Mouse (Mus musculus) hindbrain, embryonic 15.5 days (tissue): ENCODE data around the gene Lkaaear1. TPM values are rescaled to one million over a fixed set of nuclear protein-coding genes. Genes with fewer than 3 reads are reported as not detected.

ENCODE experiments used
- ATAC-seq: fragments of 200-750 bp; cut with Nextera tagmentation; 2 replicates; pipeline ENCODE4 v1.8.0; 2017; ENCODE audit warnings: low read depth, moderate number of reproducible peaks, moderate TSS enrichment; ENCODE audit not compliant: low FRiP score
- H3K27ac ChIP-seq: fragments of 300-500 bp; sonication (generic); replicated peaks from 2 replicates; pipeline ENCODE4 v1.5.1; 2015; ENCODE audit warnings: mild to moderate bottlenecking, inconsistent platforms
- H3K27me3 ChIP-seq: fragments of 300-500 bp; sonication (generic); 2 replicates; pipeline ENCODE4 v1.6.1; 2015; ENCODE audit warnings: control low read depth, inconsistent platforms
- H3K36me3 ChIP-seq: fragments of 300-500 bp; sonication (generic); 2 replicates; pipeline ENCODE4 v1.6.1; 2015; ENCODE audit warnings: control low read depth, inconsistent platforms
- H3K4me1 ChIP-seq: fragments of 300-500 bp; sonication (generic); replicated peaks from 2 replicates; pipeline ENCODE4 v1.6.1; 2015; ENCODE audit warnings: control low read depth, inconsistent platforms
- H3K4me2 ChIP-seq: fragments of 300-500 bp; sonication (generic); 2 replicates; pipeline ENCODE4 v1.6.1; 2015; ENCODE audit warnings: moderate library complexity, mild to moderate bottlenecking, inconsistent platforms
- H3K4me3 ChIP-seq: fragments of 300-500 bp; sonication (generic); 2 replicates; pipeline ENCODE4 v1.5.1; 2015; ENCODE audit warnings: mild to moderate bottlenecking, inconsistent platforms
- H3K9ac ChIP-seq: fragments of 300-500 bp; sonication (generic); 2 replicates; pipeline ENCODE4 v1.6.1; 2015; ENCODE audit warnings: inconsistent platforms
- H3K9me3 ChIP-seq: fragments of 300-500 bp; sonication (generic); 2 replicates; pipeline ENCODE4 v1.6.1; 2016; ENCODE audit warnings: control low read depth, inconsistent platforms
- WGBS: fragments of 180-500 bp; shearing (Covaris S2); methylation state at CpG from one replicate; pipeline ENCODE4 v1.1.7; 2015; 5-methylcytosine and 5-hydroxymethylcytosine counted together
- polyA plus RNA-seq: library from polyadenylated mRNA; unstranded; fragments of >200 nt; fragmentation: Nextera tagmentation; extraction: Ambion mirVana; gene quantifications from 2 replicates; pipeline ENCODE4 v1.2.1, GENCODE M21; 2015

The Lkaaear1 gene
- polyA plus RNA-seq, 1 experiment from 2014 or later = not detected

- 69% methylated on average over 1 of the region's 1 CpGs for WGBS
- ATAC-seq = no peak
- no peak overlapping the region for H3K27ac ChIP-seq
These were observed 2.5 kb downstream of the Lkaaear1 start for GRCm38 (mm10) chr2:181695776-181696175.

GRCm38 (mm10) chr2:181694581-181694980 lies 3.7 kb downstream of the Lkaaear1 start:
- 86% methylated on average over 3 of the region's 3 CpGs for WGBS
- H3K9ac ChIP-seq = no peak overlapping the region
- H3K27ac ChIP-seq = no peak overlapping the region
- H3K4me2 ChIP-seq = peak overlapping the region; percentile 84
- H3K36me3 ChIP-seq = no peaks in the 10 kb centered on the region
- peaks cover 31% of the 10 kb centered on the region for H3K4me1 ChIP-seq
- H3K27me3 ChIP-seq = no peaks in the 10 kb centered on the region
- H3K9me3 ChIP-seq = no peaks in the 10 kb centered on the region
- H3K4me3 ChIP-seq = 0 out of 2 replicates have a peak overlapping the region, but pooled peaks have one; percentile 68
- ATAC-seq = no peak

More at GRCm38 (mm10) chr2:181695776-181696175, 2.5 kb downstream of the Lkaaear1 start:
- Histone ChIP-seq H3K4me2 (no peak overlapping the region), H3K9me3 (no peaks in the 10 kb centered on the region), H3K36me3 (no peaks in the 10 kb centered on the region), H3K9ac (no peak overlapping the region), H3K4me1 (peaks cover 31% of the 10 kb centered on the region), H3K4me3 (no peak overlapping the region), H3K27me3 (no peaks in the 10 kb centered on the region)

- Histone ChIP-seq H3K9me3 (no peaks in the 10 kb centered on the region), H3K4me2 (peak within 1 kb of the TSS; percentile 84), H3K36me3 (0 out of 2 replicates have a peak, but pooled peaks cover 2% of the 10 kb centered on the region), H3K9ac (peak within 1 kb of the TSS; percentile 81), H3K4me1 (peaks cover 31% of the 10 kb centered on the region), H3K4me3 (peak within 1 kb of the TSS; percentile 68), H3K27ac (peak within 1 kb of the TSS; percentile 70), H3K27me3 (no peaks in the 10 kb centered on the region)
- peak; percentile 85 for ATAC-seq
- 1% methylated on average over 71 of the region's 75 CpGs for WGBS
These were observed 4.6 kb downstream of the Lkaaear1 start, which contains the start of gene Rgs19 for GRCm38 (mm10) chr2:181693339-181694280. Rgs19 (minus strand) TSS chr2:181693977.

GRCm38 (mm10) chr2:181692304-181692703 lies 5.9 kb downstream of the Lkaaear1 start:
- ATAC-seq = no peak
- 98% methylated on average over 3 of the region's 3 CpGs for WGBS

GRCm38 (mm10) chr2:181691571-181691970 lies 6.7 kb downstream of the Lkaaear1 start:
- H3K27me3 ChIP-seq = no peaks in the 10 kb centered on the region
- no peak overlapping the region for H3K9ac ChIP-seq
- peaks cover 13% of the 10 kb centered on the region; the same call in 1 of the 2 replicates for H3K36me3 ChIP-seq
- WGBS = 92% methylated on average over 4 of the region's 4 CpGs
- ATAC-seq = no peak
- no peaks in the 10 kb centered on the region for H3K9me3 ChIP-seq
- no peak overlapping the region for H3K27ac ChIP-seq
- peaks cover 31% of the 10 kb centered on the region for H3K4me1 ChIP-seq
- no peak overlapping the region for H3K4me2 ChIP-seq
- H3K4me3 ChIP-seq = no peak overlapping the region

More at GRCm38 (mm10) chr2:181692304-181692703, 5.9 kb downstream of the Lkaaear1 start:
- Histone ChIP-seq H3K4me2 (peak overlapping the region; percentile 84), H3K27ac (no peak overlapping the region), H3K4me3 (peak overlapping the region; percentile 68), H3K27me3 (no peaks in the 10 kb centered on the region), H3K4me1 (peaks cover 31% of the 10 kb centered on the region), H3K9ac (peak overlapping the region; percentile 81; the same call in 1 of the 2 replicates), H3K9me3 (no peaks in the 10 kb centered on the region), H3K36me3 (peaks cover 9% of the 10 kb centered on the region; the same call in 1 of the 2 replicates)

GRCm38 (mm10) chr2:181691083-181691482 lies 7.2 kb downstream of the Lkaaear1 start:
- Histone ChIP-seq H3K27me3 (no peaks in the 10 kb centered on the region), H3K27ac (no peak overlapping the region), H3K4me1 (peaks cover 31% of the 10 kb centered on the region), H3K4me3 (no peak overlapping the region), H3K4me2 (no peak overlapping the region), H3K9me3 (no peaks in the 10 kb centered on the region), H3K9ac (no peak overlapping the region), H3K36me3 (peaks cover 14% of the 10 kb centered on the region; the same call in 1 of the 2 replicates)
- WGBS = 93% methylated on average over 6 of the region's 6 CpGs
- no peak for ATAC-seq

- H3K27ac ChIP-seq = no peak overlapping the region
These were observed 8.6 kb downstream of the Lkaaear1 start for GRCm38 (mm10) chr2:181689466-181690160.

GRCm38 (mm10) chr2:181687586-181687985 lies 10.7 kb downstream of the Lkaaear1 start:
- ATAC-seq = no peak
- no peak overlapping the region for H3K27ac ChIP-seq
- H3K4me2 ChIP-seq = no peak overlapping the region
- peaks cover 15% of the 10 kb centered on the region for H3K4me1 ChIP-seq
- H3K27me3 ChIP-seq = no peaks in the 10 kb centered on the region
- H3K36me3 ChIP-seq = peaks cover 24% of the 10 kb centered on the region; the same call in 1 of the 2 replicates
- H3K9me3 ChIP-seq = no peaks in the 10 kb centered on the region
- H3K9ac ChIP-seq = no peak overlapping the region
- H3K4me3 ChIP-seq = no peak overlapping the region
- 96% methylated on average over 8 of the region's 8 CpGs for WGBS

More at GRCm38 (mm10) chr2:181689466-181690160, 8.6 kb downstream of the Lkaaear1 start:
- Histone ChIP-seq H3K4me3 (no peak overlapping the region), H3K4me1 (peaks cover 30% of the 10 kb centered on the region), H3K36me3 (peaks cover 24% of the 10 kb centered on the region; the same call in 1 of the 2 replicates), H3K9ac (no peak overlapping the region), H3K4me2 (no peak overlapping the region), H3K27me3 (no peaks in the 10 kb centered on the region), H3K9me3 (no peaks in the 10 kb centered on the region)
- no peak for ATAC-seq
- 93% methylated on average over 10 of the region's 10 CpGs for WGBS

GRCm38 (mm10) chr2:181685686-181686085 lies 12.6 kb downstream of the Lkaaear1 start:
- no peak overlapping the region for H3K9ac ChIP-seq
- no peak overlapping the region for H3K4me2 ChIP-seq
- H3K4me3 ChIP-seq = no peak overlapping the region
- peaks cover 8% of the 10 kb centered on the region for H3K4me1 ChIP-seq
- ATAC-seq = no peak
- H3K36me3 ChIP-seq = peaks cover 24% of the 10 kb centered on the region; the same call in 1 of the 2 replicates
- WGBS = 95% methylated on average over 4 of the region's 4 CpGs
- H3K9me3 ChIP-seq = no peaks in the 10 kb centered on the region
- no peak overlapping the region for H3K27ac ChIP-seq
- no peaks in the 10 kb centered on the region for H3K27me3 ChIP-seq

GRCm38 (mm10) chr2:181684713-181685112 lies 13.5 kb downstream of the Lkaaear1 start:
- H3K9me3 ChIP-seq = no peaks in the 10 kb centered on the region
- no peak overlapping the region for H3K9ac ChIP-seq
- H3K4me1 ChIP-seq = peaks cover 12% of the 10 kb centered on the region
- no peak overlapping the region for H3K4me2 ChIP-seq
- no peak overlapping the region for H3K4me3 ChIP-seq
- ATAC-seq = no peak
- H3K27me3 ChIP-seq = no peaks in the 10 kb centered on the region
- peaks cover 24% of the 10 kb centered on the region; the same call in 1 of the 2 replicates for H3K36me3 ChIP-seq
- WGBS = 93% methylated on average over 1 of the region's 1 CpGs
- no peak overlapping the region for H3K27ac ChIP-seq

- 59% methylated on average over 4 of the region's 4 CpGs for WGBS
- no peaks in the 10 kb centered on the region for H3K27me3 ChIP-seq
- no peak overlapping the region for H3K4me3 ChIP-seq
- no peak overlapping the region for H3K9ac ChIP-seq
- H3K36me3 ChIP-seq = peaks cover 21% of the 10 kb centered on the region; the same call in 1 of the 2 replicates
- no peak overlapping the region for H3K27ac ChIP-seq
- no peaks in the 10 kb centered on the region for H3K9me3 ChIP-seq
- ATAC-seq = no peak
- no peak overlapping the region for H3K4me2 ChIP-seq
- H3K4me1 ChIP-seq = peaks cover 18% of the 10 kb centered on the region
These were observed 14.9 kb downstream of the Lkaaear1 start for GRCm38 (mm10) chr2:181683381-181683780.
